Mouse (Mus musculus) liver, embryonic 13.5 days (tissue): ENCODE results near the gene Cog5. TPM values are rescaled to one million over a fixed set of nuclear protein-coding genes. Genes with fewer than 3 reads are reported as not detected.

ENCODE experiments used
- ATAC-seq: fragments of 200-750 bp; cut with Nextera tagmentation; 2 replicates; pipeline ENCODE4 v1.8.0; 2017; ENCODE audit warnings: low read depth, mild to moderate bottlenecking, moderate number of reproducible peaks, moderate library complexity
- DNase-seq: peaks from one replicate; pipeline ENCODE4 v3.0.0; 2022
- H3K27ac ChIP-seq: fragments of 300-500 bp; sonication (generic); 2 replicates; pipeline ENCODE4 v1.5.1; 2015; ENCODE audit warnings: moderate library complexity, mild to moderate bottlenecking, inconsistent platforms
- H3K27me3 ChIP-seq: fragments of 300-500 bp; sonication (generic); 2 replicates; pipeline ENCODE4 v1.6.1; 2015; ENCODE audit warnings: mild to moderate bottlenecking, inconsistent platforms
- H3K36me3 ChIP-seq: fragments of 300-500 bp; sonication (generic); 2 replicates; pipeline ENCODE4 v1.6.1; 2015; ENCODE audit warnings: mild to moderate bottlenecking, inconsistent platforms
- H3K4me1 ChIP-seq: fragments of 300-500 bp; sonication (generic); replicated peaks from 2 replicates; pipeline ENCODE4 v1.6.1; 2015; ENCODE audit warnings: inconsistent platforms
- H3K4me2 ChIP-seq: fragments of 300-500 bp; sonication (generic); 2 replicates; pipeline ENCODE4 v1.6.1; 2015; ENCODE audit warnings: inconsistent platforms, mild to moderate bottlenecking, moderate library complexity
- H3K4me3 ChIP-seq: fragments of 300-500 bp; sonication (generic); replicated peaks from 2 replicates; pipeline ENCODE4 v1.5.1; 2015; ENCODE audit warnings: mild to moderate bottlenecking, inconsistent platforms
- H3K9ac ChIP-seq: fragments of 300-500 bp; sonication (generic); 2 replicates; pipeline ENCODE4 v1.6.1; 2015; ENCODE audit warnings: mild to moderate bottlenecking, inconsistent platforms
- H3K9me3 ChIP-seq: fragments of 300-500 bp; sonication (generic); replicated peaks from 2 replicates; pipeline ENCODE4 v1.6.1; 2016; ENCODE audit warnings: inconsistent platforms
- WGBS: fragments of 180-500 bp; shearing (Covaris S2); methylation state at CpG from one replicate; pipeline ENCODE4 v1.1.7; 2015; ENCODE audit not compliant: insufficient replicate concordance; 5-methylcytosine and 5-hydroxymethylcytosine counted together
- polyA plus RNA-seq: library from polyadenylated mRNA; unstranded; fragments of >200 nt; fragmentation: Nextera tagmentation; extraction: Ambion mirVana; gene quantifications from 2 replicates; pipeline ENCODE4 v1.2.1, GENCODE M21; 2015

Gene Cog5
- polyA plus RNA-seq, 1 experiment from 2014 or later, result 8.0 TPM

- Histone ChIP-seq H3K9me3 (no peaks in the 10 kb centered on the region), H3K36me3 (no peaks in the 10 kb centered on the region), H3K4me3 (no peak overlapping the region), H3K27ac (no peak overlapping the region), H3K9ac (no peak overlapping the region), H3K27me3 (no peaks in the 10 kb centered on the region), H3K4me2 (no peak overlapping the region), H3K4me1 (no peaks in the 10 kb centered on the region)
- DNase-seq (no peak), ATAC-seq (no peak)
- WGBS, result 69% methylated on average over 5 of the region's 5 CpGs
Measured at GRCm38 (mm10) chr12:31896295-31896694, 241.6 kb downstream of the Cog5 start.

- H3K4me2 ChIP-seq, result no peak overlapping the region
- H3K4me1 ChIP-seq, result no peaks in the 10 kb centered on the region
- no peak for ATAC-seq
- no peak overlapping the region for H3K4me3 ChIP-seq
- no peaks in the 10 kb centered on the region for H3K27me3 ChIP-seq
- no peak overlapping the region for H3K27ac ChIP-seq
- H3K9ac ChIP-seq, result no peak overlapping the region
- H3K9me3 ChIP-seq, result no peaks in the 10 kb centered on the region
- 73% methylated on average over 8 of the region's 8 CpGs for WGBS
- DNase-seq, result no peak
- H3K36me3 ChIP-seq, result no peaks in the 10 kb centered on the region
Measured at GRCm38 (mm10) chr12:31896986-31897385, 242.3 kb downstream of the Cog5 start.

GRCm38 (mm10) chr12:31897456-31897855 is 242.8 kb downstream of the Cog5 start:
- ATAC-seq (no peak), DNase-seq (no peak)
- no peak overlapping the region for H3K9ac ChIP-seq
- no peaks in the 10 kb centered on the region for H3K27me3 ChIP-seq
- H3K4me2 ChIP-seq, result no peak overlapping the region
- H3K9me3 ChIP-seq, result no peaks in the 10 kb centered on the region
- H3K27ac ChIP-seq, result no peak overlapping the region
- H3K4me1 ChIP-seq, result no peaks in the 10 kb centered on the region
- 73% methylated on average over 7 of the region's 7 CpGs for WGBS
- H3K36me3 ChIP-seq, result no peaks in the 10 kb centered on the region
- no peak overlapping the region for H3K4me3 ChIP-seq

GRCm38 (mm10) chr12:31900391-31900914 is 245.8 kb downstream of the Cog5 start:
- DNase-seq, result no peak
- ATAC-seq, result no peak
- 70% methylated on average over 4 of the region's 4 CpGs for WGBS
- Histone ChIP-seq H3K9ac (no peak overlapping the region), H3K9me3 (no peaks in the 10 kb centered on the region), H3K4me1 (0 out of 2 replicates have a peak, but pooled peaks cover under 1% of the 10 kb centered on the region), H3K4me2 (no peak overlapping the region), H3K27ac (no peak overlapping the region), H3K27me3 (no peaks in the 10 kb centered on the region), H3K4me3 (no peak overlapping the region), H3K36me3 (no peaks in the 10 kb centered on the region)

- ATAC-seq, result peak; percentile 84
- 38% methylated on average over 6 of the region's 6 CpGs for WGBS
- no peaks in the 10 kb centered on the region for H3K9me3 ChIP-seq
- no peak overlapping the region for H3K4me3 ChIP-seq
- 0 out of 2 replicates have a peak overlapping the region, but pooled peaks have one; percentile 13 for H3K9ac ChIP-seq
- DNase-seq, result peak; percentile 8
- H3K27ac ChIP-seq, result peak overlapping the region; percentile 39
- H3K36me3 ChIP-seq, result no peaks in the 10 kb centered on the region
- H3K4me2 ChIP-seq, result no peak overlapping the region
- no peaks in the 10 kb centered on the region for H3K27me3 ChIP-seq
- H3K4me1 ChIP-seq, result peaks cover 23% of the 10 kb centered on the region
Measured at GRCm38 (mm10) chr12:31905696-31906551, 251.3 kb downstream of the Cog5 start.

GRCm38 (mm10) chr12:31907436-31907835 is 252.8 kb downstream of the Cog5 start:
- Histone ChIP-seq H3K4me2 (no peak overlapping the region), H3K4me3 (no peak overlapping the region), H3K4me1 (peaks cover 23% of the 10 kb centered on the region), H3K27ac (no peak overlapping the region), H3K36me3 (no peaks in the 10 kb centered on the region), H3K9me3 (no peaks in the 10 kb centered on the region), H3K9ac (no peak overlapping the region), H3K27me3 (no peaks in the 10 kb centered on the region)
- 59% methylated on average over 2 of the region's 2 CpGs for WGBS
- DNase-seq (no peak), ATAC-seq (peak; percentile 73)

GRCm38 (mm10) chr12:31912966-31913551 is 258.4 kb downstream of the Cog5 start:
- no peaks in the 10 kb centered on the region for H3K36me3 ChIP-seq
- WGBS, result 76% methylated on average over 6 of the region's 6 CpGs
- no peak overlapping the region for H3K9ac ChIP-seq
- H3K4me2 ChIP-seq, result no peak overlapping the region
- no peaks in the 10 kb centered on the region for H3K9me3 ChIP-seq
- no peak for ATAC-seq
- no peak overlapping the region for H3K4me3 ChIP-seq
- no peak for DNase-seq
- no peaks in the 10 kb centered on the region for H3K27me3 ChIP-seq
- no peak overlapping the region for H3K27ac ChIP-seq
- H3K4me1 ChIP-seq, result peaks cover 11% of the 10 kb centered on the region

- ATAC-seq (no peak), DNase-seq (no peak)
- Histone ChIP-seq H3K9ac (no peak overlapping the region), H3K4me2 (no peak overlapping the region), H3K27me3 (no peaks in the 10 kb centered on the region), H3K4me3 (no peak overlapping the region), H3K4me1 (peaks cover 11% of the 10 kb centered on the region), H3K27ac (no peak overlapping the region), H3K36me3 (no peaks in the 10 kb centered on the region), H3K9me3 (no peaks in the 10 kb centered on the region)
- WGBS, result 62% methylated on average over 4 of the region's 4 CpGs
Measured at GRCm38 (mm10) chr12:31913614-31914013, 258.9 kb downstream of the Cog5 start.

GRCm38 (mm10) chr12:31916691-31917090 is 262.0 kb downstream of the Cog5 start:
- H3K36me3 ChIP-seq, result no peaks in the 10 kb centered on the region
- H3K4me3 ChIP-seq, result no peak overlapping the region
- DNase-seq (no peak), ATAC-seq (no peak)
- no peaks in the 10 kb centered on the region for H3K9me3 ChIP-seq
- no peak overlapping the region; the same call in 1 of the 2 replicates for H3K27ac ChIP-seq
- H3K4me1 ChIP-seq, result peaks cover 17% of the 10 kb centered on the region
- no peak overlapping the region for H3K4me2 ChIP-seq
- no peak overlapping the region for H3K9ac ChIP-seq
- WGBS, result 81% methylated on average over 5 of the region's 5 CpGs
- H3K27me3 ChIP-seq, result no peaks in the 10 kb centered on the region

GRCm38 (mm10) chr12:31917245-31917644 is 262.6 kb downstream of the Cog5 start:
- Histone ChIP-seq H3K27ac (peak overlapping the region; percentile 2; the same call in 1 of the 2 replicates), H3K9ac (no peak overlapping the region), H3K4me2 (no peak overlapping the region), H3K36me3 (no peaks in the 10 kb centered on the region), H3K4me3 (no peak overlapping the region), H3K9me3 (no peaks in the 10 kb centered on the region), H3K27me3 (no peaks in the 10 kb centered on the region), H3K4me1 (peaks cover 17% of the 10 kb centered on the region)
- ATAC-seq (peak; percentile 64), DNase-seq (peak; percentile 8)
- 39% methylated on average over 5 of the region's 5 CpGs for WGBS

GRCm38 (mm10) chr12:31920464-31921405 is 266.1 kb downstream of the Cog5 start:
- WGBS, result 76% methylated on average over 18 of the region's 18 CpGs
- Histone ChIP-seq H3K9me3 (no peaks in the 10 kb centered on the region), H3K27me3 (no peaks in the 10 kb centered on the region), H3K27ac (no peak overlapping the region), H3K4me3 (no peak overlapping the region), H3K4me1 (peaks cover 20% of the 10 kb centered on the region), H3K4me2 (no peak overlapping the region), H3K9ac (no peak overlapping the region), H3K36me3 (peaks cover 12% of the 10 kb centered on the region)
- ATAC-seq (peak; percentile 39), DNase-seq (no peak)
